Mouse (Mus musculus) brain, embryonic 14.5 days (tissue): ENCODE data around the gene Sspo. TPM values are rescaled to one million over a fixed set of nuclear protein-coding genes. Genes with fewer than 3 reads are reported as not detected.
A peak's percentile ranks its signal among the peaks of the same experiment; 100 is the strongest.
"Not testable (repeated sequence)": the region's sequence is repeated elsewhere in the genome, so short reads cannot be mapped to it uniquely, and the experiment has no call there.

Source experiments
- DNase-seq: peaks from one replicate; pipeline ENCODE4 v3.0.0-alpha.2; 2011; ENCODE audit warnings: low read depth
- CTCF ChIP-seq: fragments of 200-500 bp; IDR thresholded peaks from 2 replicates; pipeline ENCODE4 v1.5.1; 2012; ENCODE audit warnings: inconsistent platforms, mild to moderate bottlenecking, moderate library complexity, borderline replicate concordance; ENCODE audit not compliant: insufficient read depth, insufficient read length; ENCODE audit errors: extremely low read depth
- POLR2A ChIP-seq: fragments of 200-500 bp; IDR thresholded peaks from 2 replicates; pipeline ENCODE4 v1.6.1; 2012; ENCODE audit warnings: mild to moderate bottlenecking, inconsistent platforms, borderline replicate concordance; ENCODE audit not compliant: poor library complexity, insufficient read depth, insufficient read length, severe bottlenecking; ENCODE audit errors: extremely low read depth
- polyA plus RNA-seq: library from polyadenylated mRNA; depleted of rRNA; stranded (reverse); fragments of >200 nt; gene quantifications from 2 replicates; pipeline ENCODE4 v1.2.3, GENCODE M21; 2012

Gene Sspo
- polyA plus RNA-seq, 1 experiment = 1.3 TPM

DNA sequence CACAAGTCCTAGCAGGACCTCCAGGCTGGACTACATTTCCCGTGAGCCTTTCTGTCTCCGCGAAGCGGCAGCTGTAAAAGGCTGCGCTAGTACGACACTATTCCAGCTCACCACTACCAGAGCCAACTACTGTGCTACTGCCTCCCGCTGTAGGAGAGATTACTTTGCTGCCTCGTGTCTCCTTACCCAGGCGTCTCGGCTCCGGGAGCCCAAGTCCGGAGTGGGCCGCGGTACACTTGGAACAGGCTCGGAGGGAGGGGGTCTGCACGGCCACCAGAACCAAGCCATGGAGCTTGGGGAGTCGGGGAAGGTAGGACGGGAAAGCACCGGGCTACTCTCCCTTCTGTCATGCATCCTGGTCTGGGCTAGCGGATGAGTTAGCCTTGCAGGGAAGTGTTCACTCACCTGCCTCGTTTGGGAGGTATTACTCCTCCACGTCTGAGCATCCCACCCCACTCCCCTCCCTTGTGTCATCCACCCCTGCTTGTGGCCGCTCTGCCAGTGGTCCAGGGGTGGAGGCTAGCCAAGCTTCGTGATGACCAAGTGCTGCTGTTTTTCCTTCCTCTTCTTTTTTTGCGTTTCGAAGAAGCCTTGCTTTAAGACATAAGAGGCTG is 56.3 kb downstream of the Sspo start:
- DNase-seq = peak; percentile 94
- peak; percentile 19; the same call in 1 of the 2 replicates for TF ChIP-seq CTCF
- peak; percentile 53; the same call in 1 of the 2 replicates for TF ChIP-seq POLR2A

DNA sequence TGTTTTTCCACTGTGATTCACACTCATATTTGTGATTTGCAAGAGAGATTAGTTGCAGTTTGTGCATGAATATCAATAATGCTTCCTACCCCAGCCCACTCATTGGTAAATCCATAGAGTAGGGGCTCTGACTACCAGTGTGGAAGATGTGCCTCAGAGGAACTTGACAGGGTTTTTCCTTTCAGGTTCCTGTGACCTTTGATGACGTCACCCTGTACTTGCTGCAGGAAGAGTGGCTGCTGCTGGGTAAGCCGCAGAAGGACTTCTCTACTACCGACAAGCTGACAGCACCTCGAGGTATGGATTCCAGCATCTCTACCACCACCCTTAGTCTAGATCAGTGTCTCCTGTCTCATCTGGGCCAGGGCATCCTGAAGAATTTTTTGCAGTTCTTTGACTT is 60.1 kb downstream of the Sspo start:
- TF ChIP-seq CTCF (no peak), POLR2A (no peak)
- no peak for DNase-seq

DNA sequence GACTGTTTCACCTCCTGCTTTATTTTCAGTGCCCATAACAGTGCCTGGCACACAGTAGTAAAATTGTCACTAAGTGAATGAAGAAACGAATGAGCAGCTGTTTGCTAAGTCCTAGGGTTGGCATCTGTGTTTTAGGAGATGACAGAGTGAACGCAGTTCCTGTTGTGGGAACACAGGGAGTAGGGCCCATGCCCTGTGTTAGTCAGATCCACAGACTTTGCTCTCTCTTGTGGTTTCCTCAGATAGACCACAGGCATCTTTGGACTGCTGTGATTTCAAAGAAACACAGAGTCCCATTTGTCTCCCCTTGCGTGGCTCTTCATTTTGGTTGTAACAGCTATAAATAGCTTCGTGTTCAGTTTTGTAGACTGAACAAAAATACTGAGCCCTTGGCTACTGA is 62.4 kb downstream of the Sspo start:
- TF ChIP-seq POLR2A = no peak
- DNase-seq = no peak

DNA sequence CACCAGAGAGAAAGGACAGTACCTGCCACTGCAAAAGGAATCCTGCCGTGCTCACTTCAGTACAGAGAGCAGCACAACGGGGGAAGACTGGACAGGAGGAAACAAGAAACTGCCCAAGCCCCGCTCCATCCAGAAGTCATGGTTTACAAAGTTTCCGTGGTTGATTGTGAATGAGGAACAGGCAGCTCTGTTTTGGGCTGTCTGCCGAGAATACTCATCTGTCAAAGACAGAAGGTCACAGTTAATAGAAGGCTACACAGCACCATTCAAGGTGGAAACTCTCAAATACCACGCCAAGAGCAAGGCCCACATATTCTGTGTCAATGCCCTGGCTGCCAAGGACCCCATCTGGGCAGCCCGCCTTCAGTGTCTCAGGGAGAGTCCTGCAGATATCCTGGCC is 63.8 kb downstream of the Sspo start:
- TF ChIP-seq CTCF = no peak
- TF ChIP-seq POLR2A = no peak
- no peak for DNase-seq

DNA sequence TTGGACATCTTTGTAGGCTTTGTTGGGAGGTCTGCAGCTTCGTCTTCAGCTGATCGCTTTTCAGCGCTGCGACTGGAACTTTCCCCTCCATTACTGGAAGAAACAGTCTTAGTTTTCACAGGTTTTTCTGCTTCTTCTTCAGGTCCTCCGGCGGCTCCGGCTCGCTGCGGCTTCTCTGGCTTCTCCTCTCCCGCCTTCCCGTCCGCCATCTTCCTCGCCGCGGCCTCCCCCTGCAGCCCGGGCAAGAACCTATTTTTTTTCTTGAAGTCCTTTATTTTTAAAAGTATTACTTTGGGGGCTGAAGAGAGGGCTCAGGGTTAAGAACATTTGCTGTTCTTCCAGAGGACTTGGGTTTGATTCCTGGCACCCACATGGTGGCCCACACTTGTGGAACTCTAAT is 76.9 kb downstream of the Sspo start:
- DNase-seq = not testable (repeated sequence)

DNA sequence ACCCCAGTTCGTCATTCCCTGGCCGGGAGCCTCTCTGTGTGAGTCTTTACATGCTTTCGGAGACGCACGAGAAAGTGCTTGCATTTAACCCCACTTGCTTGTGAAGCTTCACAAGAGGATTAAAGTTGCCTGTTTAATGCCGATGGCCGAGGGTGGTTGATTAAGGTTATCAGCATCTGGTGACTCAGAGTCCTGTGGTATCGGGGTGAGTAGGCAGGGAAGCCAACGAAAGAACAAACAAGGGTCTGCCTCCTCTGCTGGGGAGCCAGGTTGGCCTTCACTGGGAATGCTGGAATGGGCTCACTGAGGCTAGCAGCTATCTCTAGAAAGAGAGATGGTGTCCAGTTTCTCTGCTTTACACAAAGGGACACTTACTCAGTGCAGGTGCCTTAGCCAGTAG is 79.9 kb downstream of the Sspo start:
- no peak for TF ChIP-seq CTCF
- TF ChIP-seq POLR2A = no peak
- no peak for DNase-seq

DNA sequence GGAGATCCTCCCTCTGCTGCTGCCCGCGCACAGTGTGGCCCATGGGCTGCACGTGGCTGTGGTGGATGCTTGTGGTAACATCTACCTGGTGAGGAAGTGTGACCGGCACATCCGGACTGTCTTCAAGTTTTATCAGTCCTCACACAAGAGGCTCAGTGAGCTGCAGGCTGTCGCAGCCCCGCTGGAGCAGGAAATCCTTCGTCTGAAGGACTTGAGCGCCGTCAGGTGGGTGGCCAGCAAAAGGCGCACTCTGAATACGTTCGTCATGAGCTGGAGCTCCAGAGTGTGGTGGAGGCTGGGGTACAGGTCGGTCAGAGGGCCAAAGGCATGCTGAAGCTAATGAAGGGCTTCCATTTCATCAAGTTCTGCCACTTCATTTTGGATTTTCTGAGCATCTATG is 81.2 kb downstream of the Sspo start:
- no peak for DNase-seq
- TF ChIP-seq CTCF = peak; percentile 17; the same call in 1 of the 2 replicates
- no peak for TF ChIP-seq POLR2A

DNA sequence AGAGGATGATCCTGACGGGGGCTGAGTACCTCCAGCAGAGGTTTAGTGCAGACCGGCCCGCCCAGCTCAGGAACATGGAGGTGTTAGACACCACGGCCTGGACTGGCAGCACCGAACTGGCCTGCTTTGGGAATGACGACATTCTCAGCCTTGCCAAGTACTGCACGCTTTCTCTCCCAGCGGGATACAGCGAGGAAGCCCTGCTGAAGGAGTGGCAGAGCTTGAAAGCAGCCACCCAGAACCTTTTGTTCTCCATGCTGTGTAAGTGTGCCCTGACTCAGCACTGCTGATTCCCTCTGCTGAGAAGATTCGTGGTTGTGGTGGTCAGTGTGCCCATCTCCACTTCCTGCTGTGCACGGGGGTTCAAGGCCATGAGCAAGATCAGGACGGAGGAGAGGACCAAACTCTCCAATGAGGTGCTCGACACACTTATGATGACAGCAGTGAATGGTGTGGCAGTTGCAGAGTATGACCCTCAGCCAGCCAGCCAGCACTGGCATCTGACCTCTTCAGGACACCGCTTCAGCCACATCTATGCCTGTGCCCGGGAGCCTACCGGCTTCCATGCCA is 81.9 kb downstream of the Sspo start:
- TF ChIP-seq CTCF (no peak), POLR2A (no peak)
- DNase-seq = no peak

DNA sequence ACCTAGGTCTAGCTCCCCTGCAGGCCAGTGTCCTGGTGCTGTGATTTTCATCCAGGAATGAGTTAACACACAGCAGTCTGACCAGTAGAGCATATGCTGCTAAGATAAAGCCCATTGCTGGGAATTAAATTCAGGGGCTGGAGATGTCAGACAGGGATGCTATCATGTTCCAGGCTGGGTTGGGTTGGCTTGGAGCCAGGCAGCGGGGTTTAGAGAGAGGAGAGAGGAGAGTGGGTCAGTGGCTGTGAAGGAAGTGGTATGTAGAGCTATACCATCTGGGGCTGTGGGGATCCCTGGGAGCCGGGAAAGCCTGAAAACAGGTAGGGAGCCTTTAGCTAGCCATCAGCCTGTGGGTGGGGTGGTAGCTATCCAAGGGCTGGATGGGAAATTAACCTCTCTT is 82.8 kb downstream of the Sspo start:
- DNase-seq = no peak
- no peak for TF ChIP-seq POLR2A
- TF ChIP-seq CTCF = no peak

DNA sequence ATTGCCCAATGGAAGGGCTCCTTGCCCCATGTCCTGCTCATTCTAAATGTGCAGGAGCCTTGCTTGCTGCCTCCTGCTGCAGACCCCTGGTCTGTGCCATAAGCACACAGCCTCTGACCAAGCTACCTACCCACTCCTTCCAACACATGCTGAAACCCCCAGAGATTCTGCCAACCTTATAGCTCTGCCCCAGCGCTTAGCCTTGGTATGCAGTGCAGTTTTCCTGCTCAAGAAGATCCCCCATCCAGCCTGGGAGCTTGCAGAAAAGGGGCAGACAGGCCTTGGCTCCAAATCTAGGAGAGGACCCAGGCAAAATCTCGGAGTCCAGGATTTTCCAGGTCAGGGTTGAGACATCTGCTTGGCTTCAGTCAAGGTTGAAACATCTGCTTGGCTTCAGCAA is 85.4 kb downstream of the Sspo start:
- DNase-seq = no peak
- no peak for TF ChIP-seq CTCF

DNA sequence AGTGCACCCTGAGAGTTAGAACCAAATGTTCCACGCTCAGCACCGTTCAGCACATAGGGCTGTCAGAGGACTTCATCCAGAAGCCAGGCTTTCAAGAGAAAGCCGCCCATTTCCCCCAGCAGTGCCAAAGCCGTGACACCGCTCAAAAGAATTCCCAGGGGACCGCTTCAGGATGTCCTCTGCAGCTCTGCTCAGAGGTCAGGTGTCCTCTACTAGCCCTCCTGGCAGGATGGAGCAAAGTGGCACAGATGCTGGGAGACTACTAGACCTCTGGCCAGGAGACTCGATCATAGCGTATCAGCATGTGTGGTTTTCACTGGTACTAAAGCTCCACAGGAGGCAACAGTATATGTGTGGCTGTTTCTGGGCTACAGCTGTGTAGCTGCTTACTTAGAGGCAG is 86.9 kb downstream of the Sspo start:
- DNase-seq = no peak
- TF ChIP-seq POLR2A (no peak), CTCF (no peak)

DNA sequence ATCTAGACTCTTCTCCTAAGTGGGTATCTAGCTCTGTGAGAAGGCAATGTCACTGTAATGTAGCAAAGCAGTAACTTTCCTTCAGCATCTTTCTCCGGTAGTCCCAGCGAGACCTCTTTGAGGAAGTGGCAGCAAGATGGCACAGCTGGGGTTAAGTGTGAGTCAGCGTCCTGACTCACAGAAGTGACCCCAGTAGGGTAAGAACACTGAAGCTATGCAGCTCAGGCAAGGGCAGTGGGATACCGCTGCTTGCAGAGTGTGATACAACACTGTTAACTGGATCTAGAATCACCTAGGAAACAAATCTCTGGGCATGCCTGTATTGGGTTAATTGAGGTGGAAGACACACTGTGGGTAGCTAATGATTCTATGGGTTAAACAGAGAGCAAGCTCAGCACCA is 88.1 kb downstream of the Sspo start:
- DNase-seq = no peak
- TF ChIP-seq POLR2A (no peak), CTCF (no peak)
